Mouse (Mus musculus): ENCODE results near the gene Gm49387. TPM values are rescaled to one million over a fixed set of nuclear protein-coding genes. Genes with fewer than 3 reads are reported as not detected.
"Not testable (repeated sequence)": the region's sequence is repeated elsewhere in the genome, so short reads cannot be mapped to it uniquely, and the experiment has no call there.

Gm49387 gene
- total and polyA plus RNA-seq, 3 experiments = not detected

- Histone ChIP-seq H3K4me1 (ENCODE audit: insufficient read depth, low read depth, low read length) (0 out of 2 replicates have a peak, but pooled peaks cover 5% of the 10 kb centered on the region), H3K36me3 (replicated peaks) (peaks cover 4% of the 10 kb centered on the region), H3K27me3 (ENCODE audit: insufficient read depth, low read length) (peaks cover 6% of the 10 kb centered on the region; the same call in 1 of the 2 replicates), H3K9me3 (replicated peaks) (no peaks in the 10 kb centered on the region), H3K4me3 (ENCODE audit: low read depth, low read length) (no peak overlapping the region)
- no peak for TF ChIP-seq GATA1 (IDR thresholded peaks at IDR 0.05; ENCODE audit: borderline replicate concordance, low read length)
- TF ChIP-seq GATA2 (IDR thresholded peaks at IDR 0.05; ENCODE audit: borderline replicate concordance, low read depth, low read length) = no peak
- no peak for TF ChIP-seq TAL1 (conservative IDR thresholded peaks at IDR 0.05; ENCODE audit: low read depth, low read length)
- no peak for TF ChIP-seq CTCF (IDR thresholded peaks at IDR 0.05; ENCODE audit: low read depth, low read length)
- no peak for TF ChIP-seq POLR2AphosphoS5 (IDR thresholded peaks at IDR 0.05; ENCODE audit: insufficient replicate concordance, low read depth, low read length)
- ATAC-seq (ENCODE audit: extremely low read depth, insufficient number of reproducible peaks, low FRiP score, poor library complexity, severe bottlenecking) = no peak
- no peak for DNase-seq (ENCODE audit: low spot score)
These were observed 35.8 kb downstream of the Gm49387 start for GRCm38 (mm10) chr14:31604916-31605315.

GRCm38 (mm10) chr14:31602616-31602979 lies 38.1 kb downstream of the Gm49387 start:
- ATAC-seq (ENCODE audit: extremely low read depth, insufficient number of reproducible peaks, low FRiP score, poor library complexity, severe bottlenecking); DNase-seq (ENCODE audit: low spot score): not testable (repeated sequence)

GRCm38 (mm10) chr14:31601908-31602615 lies 38.6 kb downstream of the Gm49387 start:
- DNase-seq (ENCODE audit: low spot score) = no peak
- Histone ChIP-seq H3K36me3 (replicated peaks) (no peaks in the 10 kb centered on the region), H3K27me3 (ENCODE audit: insufficient read depth, low read length) (peaks cover 9% of the 10 kb centered on the region; the same call in 1 of the 2 replicates), H3K4me3 (ENCODE audit: low read depth, low read length) (no peak overlapping the region), H3K9me3 (replicated peaks) (no peaks in the 10 kb centered on the region), H3K4me1 (ENCODE audit: insufficient read depth, low read depth, low read length) (0 out of 2 replicates have a peak, but pooled peaks cover 5% of the 10 kb centered on the region)
- no peak for TF ChIP-seq GATA1 (IDR thresholded peaks at IDR 0.05; ENCODE audit: borderline replicate concordance, low read length)
- no peak for TF ChIP-seq GATA2 (IDR thresholded peaks at IDR 0.05; ENCODE audit: borderline replicate concordance, low read depth, low read length)
- ATAC-seq (ENCODE audit: extremely low read depth, insufficient number of reproducible peaks, low FRiP score, poor library complexity, severe bottlenecking) = no peak

More at GRCm38 (mm10) chr14:31602616-31602979, 38.1 kb downstream of the Gm49387 start:
- H3K9me3 ChIP-seq (replicated peaks); H3K4me1 ChIP-seq (ENCODE audit: insufficient read depth, low read depth, low read length); H3K36me3 ChIP-seq (replicated peaks); H3K4me3 ChIP-seq (ENCODE audit: low read depth, low read length); H3K27me3 ChIP-seq (ENCODE audit: insufficient read depth, low read length): not testable (repeated sequence)

- H3K4me3 ChIP-seq (ENCODE audit: low read depth, low read length) = no peak overlapping the region
- TF ChIP-seq POLR2AphosphoS5 (IDR thresholded peaks at IDR 0.05; ENCODE audit: insufficient replicate concordance, low read depth, low read length) (no peak), GATA2 (IDR thresholded peaks at IDR 0.05; ENCODE audit: borderline replicate concordance, low read depth, low read length) (no peak), TAL1 (conservative IDR thresholded peaks at IDR 0.05; ENCODE audit: low read depth, low read length) (no peak), CTCF (IDR thresholded peaks at IDR 0.05; ENCODE audit: low read depth, low read length) (no peak), GATA1 (IDR thresholded peaks at IDR 0.05; ENCODE audit: borderline replicate concordance, low read length) (no peak)
- no peak for ATAC-seq (ENCODE audit: extremely low read depth, insufficient number of reproducible peaks, low FRiP score, poor library complexity, severe bottlenecking)
- H3K36me3 ChIP-seq (replicated peaks) = no peaks in the 10 kb centered on the region
- no peak for DNase-seq (ENCODE audit: low spot score)
- H3K9me3 ChIP-seq (replicated peaks) = no peaks in the 10 kb centered on the region
- H3K4me1 ChIP-seq (ENCODE audit: insufficient read depth, low read depth, low read length) = no peaks in the 10 kb centered on the region
- H3K27me3 ChIP-seq (ENCODE audit: insufficient read depth, low read length) = peaks cover 9% of the 10 kb centered on the region; the same call in 1 of the 2 replicates
These were observed 43.2 kb downstream of the Gm49387 start for GRCm38 (mm10) chr14:31597446-31597845.

GRCm38 (mm10) chr14:31596408-31596807 lies 44.3 kb downstream of the Gm49387 start:
- H3K9me3 ChIP-seq (replicated peaks) = no peaks in the 10 kb centered on the region
- TF ChIP-seq POLR2AphosphoS5 (IDR thresholded peaks at IDR 0.05; ENCODE audit: insufficient replicate concordance, low read depth, low read length) (no peak), CTCF (IDR thresholded peaks at IDR 0.05; ENCODE audit: low read depth, low read length) (no peak), TAL1 (conservative IDR thresholded peaks at IDR 0.05; ENCODE audit: low read depth, low read length) (no peak), GATA1 (IDR thresholded peaks at IDR 0.05; ENCODE audit: borderline replicate concordance, low read length) (no peak), GATA2 (IDR thresholded peaks at IDR 0.05; ENCODE audit: borderline replicate concordance, low read depth, low read length) (no peak)
- H3K4me3 ChIP-seq (ENCODE audit: low read depth, low read length) = no peak overlapping the region
- DNase-seq (ENCODE audit: low spot score) (no peak), ATAC-seq (ENCODE audit: extremely low read depth, insufficient number of reproducible peaks, low FRiP score, poor library complexity, severe bottlenecking) (no peak)
- no peaks in the 10 kb centered on the region for H3K36me3 ChIP-seq (replicated peaks)
- no peaks in the 10 kb centered on the region for H3K4me1 ChIP-seq (ENCODE audit: insufficient read depth, low read depth, low read length)
- peaks cover 6% of the 10 kb centered on the region; the same call in 1 of the 2 replicates for H3K27me3 ChIP-seq (ENCODE audit: insufficient read depth, low read length)

- Histone ChIP-seq H3K27me3 (ENCODE audit: insufficient read depth, low read length) (peaks cover 5% of the 10 kb centered on the region; the same call in 1 of the 2 replicates), H3K9me3 (replicated peaks) (no peaks in the 10 kb centered on the region), H3K4me3 (ENCODE audit: low read depth, low read length) (no peak overlapping the region), H3K36me3 (replicated peaks) (no peaks in the 10 kb centered on the region), H3K4me1 (ENCODE audit: insufficient read depth, low read depth, low read length) (no peaks in the 10 kb centered on the region)
- DNase-seq (ENCODE audit: low spot score) (no peak), ATAC-seq (ENCODE audit: extremely low read depth, insufficient number of reproducible peaks, low FRiP score, poor library complexity, severe bottlenecking) (no peak)
- TF ChIP-seq GATA1 (IDR thresholded peaks at IDR 0.05; ENCODE audit: borderline replicate concordance, low read length) = no peak
- TF ChIP-seq POLR2AphosphoS5 (IDR thresholded peaks at IDR 0.05; ENCODE audit: insufficient replicate concordance, low read depth, low read length) = no peak
- TF ChIP-seq TAL1 (conservative IDR thresholded peaks at IDR 0.05; ENCODE audit: low read depth, low read length) = no peak
- TF ChIP-seq GATA2 (IDR thresholded peaks at IDR 0.05; ENCODE audit: borderline replicate concordance, low read depth, low read length) = no peak
- TF ChIP-seq CTCF (IDR thresholded peaks at IDR 0.05; ENCODE audit: low read depth, low read length) = no peak
These were observed 46.0 kb downstream of the Gm49387 start for GRCm38 (mm10) chr14:31594693-31595092.

Data from G1E (cell line).